Mouse (Mus musculus) limb, embryonic 13.5 days (tissue): ENCODE data around the gene 1700029H14Rik. TPM values are rescaled to one million over a fixed set of nuclear protein-coding genes. Genes with fewer than 3 reads are reported as not detected.

Experiments
- ATAC-seq: fragments of 200-750 bp; cut with Nextera tagmentation; 2 replicates; pipeline ENCODE4 v1.8.0; 2017; ENCODE audit warnings: low read depth, moderate number of reproducible peaks, moderate TSS enrichment; ENCODE audit not compliant: low FRiP score
- H3K27ac ChIP-seq: fragments of 300-500 bp; sonication (generic); 2 replicates; pipeline ENCODE4 v1.5.1; 2015; ENCODE audit warnings: inconsistent platforms, mild to moderate bottlenecking, moderate library complexity
- H3K27me3 ChIP-seq: fragments of 300-500 bp; sonication (generic); 2 replicates; pipeline ENCODE4 v1.6.1; 2015; ENCODE audit warnings: mild to moderate bottlenecking, inconsistent platforms
- H3K36me3 ChIP-seq: fragments of 300-500 bp; sonication (generic); 2 replicates; pipeline ENCODE4 v1.6.1; 2015; ENCODE audit warnings: inconsistent platforms, mild to moderate bottlenecking, moderate library complexity
- H3K4me1 ChIP-seq: fragments of 300-500 bp; sonication (generic); 2 replicates; pipeline ENCODE4 v1.6.1; 2015; ENCODE audit warnings: inconsistent platforms
- H3K4me2 ChIP-seq: fragments of 300-500 bp; sonication (generic); replicated peaks from 2 replicates; pipeline ENCODE4 v1.6.1; 2015; ENCODE audit warnings: inconsistent platforms, mild to moderate bottlenecking, moderate library complexity
- H3K4me3 ChIP-seq: fragments of 300-500 bp; sonication (generic); 2 replicates; pipeline ENCODE4 v1.5.1; 2015; ENCODE audit warnings: moderate library complexity, mild to moderate bottlenecking, inconsistent platforms
- H3K9ac ChIP-seq: fragments of 300-500 bp; sonication (generic); 2 replicates; pipeline ENCODE4 v1.6.1; 2015; ENCODE audit warnings: mild to moderate bottlenecking, inconsistent platforms
- H3K9me3 ChIP-seq: fragments of 300-500 bp; sonication (generic); 2 replicates; pipeline ENCODE4 v1.6.1; 2016; ENCODE audit warnings: inconsistent platforms
- WGBS: fragments of 180-500 bp; shearing (Covaris S2); methylation state at CpG from one replicate; pipeline ENCODE4 v1.1.7; 2015; 5-methylcytosine and 5-hydroxymethylcytosine counted together
- polyA plus RNA-seq: library from polyadenylated mRNA; unstranded; fragments of >200 nt; fragmentation: Nextera tagmentation; extraction: Ambion mirVana; gene quantifications from 2 replicates; pipeline ENCODE4 v1.2.1, GENCODE M21; 2015

The 1700029H14Rik gene
- polyA plus RNA-seq, 1 experiment from 2014 or later, result not detected

DNA sequence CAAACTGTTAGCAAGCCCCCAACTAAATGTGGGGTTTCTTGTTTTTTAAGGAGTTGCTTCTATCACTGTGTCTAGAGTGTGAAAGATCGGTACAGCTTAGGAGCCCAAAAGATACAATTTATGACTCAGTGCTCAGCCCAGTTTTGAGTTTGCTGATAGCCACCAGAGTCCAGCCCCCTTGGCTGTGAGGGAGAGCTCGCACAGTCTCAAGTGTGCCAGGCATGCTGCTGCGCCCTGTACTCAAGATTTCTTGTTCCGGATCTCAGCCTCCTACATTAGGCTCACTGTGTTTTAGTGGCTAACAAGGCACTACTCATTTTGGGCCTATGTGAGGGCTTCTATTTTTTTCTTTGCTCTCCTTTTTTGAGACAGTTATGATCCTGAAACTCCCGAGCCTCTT is 22.1 kb downstream of the 1700029H14Rik start:
- H3K9ac ChIP-seq, result no peak overlapping the region
- H3K36me3 ChIP-seq, result no peaks in the 10 kb centered on the region
- peaks cover 8% of the 10 kb centered on the region for H3K9me3 ChIP-seq
- no peak for ATAC-seq
- H3K27ac ChIP-seq, result no peak overlapping the region
- no peak overlapping the region for H3K4me3 ChIP-seq
- 84% methylated on average over 5 of the region's 5 CpGs for WGBS
- H3K4me2 ChIP-seq, result no peak overlapping the region
- no peaks in the 10 kb centered on the region for H3K27me3 ChIP-seq
- 0 out of 2 replicates have a peak, but pooled peaks cover 5% of the 10 kb centered on the region for H3K4me1 ChIP-seq

DNA sequence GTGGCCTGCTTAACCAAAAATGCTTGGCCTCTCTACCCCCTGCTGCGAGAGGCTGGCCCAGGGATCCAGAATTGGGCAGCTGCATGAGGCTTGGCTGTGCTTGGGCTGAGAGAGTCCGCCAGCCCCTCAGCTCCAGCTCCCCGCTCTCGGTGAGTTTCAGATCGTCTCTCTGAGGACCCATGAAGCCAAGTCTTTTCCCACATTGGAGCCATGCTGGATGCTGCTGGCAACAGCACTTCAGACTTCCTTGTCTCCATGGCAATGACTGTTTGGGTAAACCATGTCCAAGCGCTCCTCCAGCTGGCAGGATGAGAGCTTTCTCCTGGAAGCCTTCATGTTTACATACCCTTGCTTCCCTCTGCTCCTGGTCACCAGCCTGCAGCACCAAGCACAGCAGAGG is 23.4 kb downstream of the 1700029H14Rik start:
- Histone ChIP-seq H3K27ac (no peak overlapping the region), H3K27me3 (no peaks in the 10 kb centered on the region), H3K4me2 (no peak overlapping the region), H3K9ac (no peak overlapping the region), H3K4me3 (no peak overlapping the region), H3K36me3 (no peaks in the 10 kb centered on the region), H3K9me3 (peaks cover 4% of the 10 kb centered on the region; the same call in 1 of the 2 replicates), H3K4me1 (0 out of 2 replicates have a peak, but pooled peaks cover 5% of the 10 kb centered on the region)
- peak; percentile 54; the same call in 1 of the 2 replicates for ATAC-seq
- 59% methylated on average over 6 of the region's 6 CpGs for WGBS

DNA sequence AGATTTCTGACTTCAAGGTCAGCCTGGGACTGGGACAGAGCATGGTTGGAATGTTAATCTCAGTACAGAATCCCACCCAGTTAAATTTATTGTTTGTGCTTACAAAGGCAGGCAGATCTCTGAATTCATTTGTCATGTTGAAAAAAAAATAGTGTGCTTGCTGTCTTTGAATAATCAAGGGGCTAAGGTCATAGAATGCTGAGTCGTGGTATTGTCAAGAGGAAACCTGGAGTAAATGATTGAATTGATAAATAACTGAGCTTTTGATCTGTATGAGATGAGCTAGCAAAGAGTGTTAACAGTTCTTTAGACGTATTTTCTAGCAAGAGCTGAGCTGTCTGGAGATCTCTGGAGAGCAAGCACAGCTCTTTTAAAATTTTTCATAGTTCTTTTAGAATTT is 25.2 kb downstream of the 1700029H14Rik start:
- Histone ChIP-seq H3K36me3 (no peaks in the 10 kb centered on the region), H3K27me3 (no peaks in the 10 kb centered on the region), H3K9me3 (peaks cover 4% of the 10 kb centered on the region; the same call in 1 of the 2 replicates), H3K4me2 (no peak overlapping the region), H3K27ac (no peak overlapping the region), H3K4me1 (0 out of 2 replicates have a peak, but pooled peaks cover 5% of the 10 kb centered on the region), H3K4me3 (no peak overlapping the region), H3K9ac (no peak overlapping the region)
- 64% methylated on average over 2 of the region's 2 CpGs for WGBS
- no peak for ATAC-seq

DNA sequence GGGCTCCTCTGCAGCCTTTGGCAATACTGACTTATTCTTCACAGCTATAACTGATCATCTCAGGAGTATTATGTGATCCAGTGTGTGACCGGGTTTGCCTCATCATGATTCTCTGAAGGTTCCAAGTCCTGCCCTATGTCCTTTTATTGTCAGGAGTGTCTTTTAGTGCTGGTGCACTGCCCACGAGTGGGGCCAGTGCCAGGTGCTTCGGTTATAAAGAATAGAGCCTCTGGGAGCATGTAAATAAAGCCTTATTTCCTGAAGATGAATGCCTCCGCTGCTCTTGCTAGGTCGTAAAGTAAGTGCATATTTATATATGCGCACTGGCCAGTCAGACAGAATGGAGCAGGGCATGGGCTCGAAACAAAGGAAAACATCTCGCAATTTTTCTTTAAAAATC is 29.1 kb downstream of the 1700029H14Rik start:
- ATAC-seq, result no peak
- no peak overlapping the region for H3K9ac ChIP-seq
- no peak overlapping the region for H3K27ac ChIP-seq
- H3K4me1 ChIP-seq, result peaks cover 30% of the 10 kb centered on the region
- H3K36me3 ChIP-seq, result no peaks in the 10 kb centered on the region
- no peaks in the 10 kb centered on the region for H3K27me3 ChIP-seq
- peaks cover 4% of the 10 kb centered on the region; the same call in 1 of the 2 replicates for H3K9me3 ChIP-seq
- 64% methylated on average over 8 of the region's 8 CpGs for WGBS
- no peak overlapping the region for H3K4me3 ChIP-seq
- H3K4me2 ChIP-seq, result no peak overlapping the region

DNA sequence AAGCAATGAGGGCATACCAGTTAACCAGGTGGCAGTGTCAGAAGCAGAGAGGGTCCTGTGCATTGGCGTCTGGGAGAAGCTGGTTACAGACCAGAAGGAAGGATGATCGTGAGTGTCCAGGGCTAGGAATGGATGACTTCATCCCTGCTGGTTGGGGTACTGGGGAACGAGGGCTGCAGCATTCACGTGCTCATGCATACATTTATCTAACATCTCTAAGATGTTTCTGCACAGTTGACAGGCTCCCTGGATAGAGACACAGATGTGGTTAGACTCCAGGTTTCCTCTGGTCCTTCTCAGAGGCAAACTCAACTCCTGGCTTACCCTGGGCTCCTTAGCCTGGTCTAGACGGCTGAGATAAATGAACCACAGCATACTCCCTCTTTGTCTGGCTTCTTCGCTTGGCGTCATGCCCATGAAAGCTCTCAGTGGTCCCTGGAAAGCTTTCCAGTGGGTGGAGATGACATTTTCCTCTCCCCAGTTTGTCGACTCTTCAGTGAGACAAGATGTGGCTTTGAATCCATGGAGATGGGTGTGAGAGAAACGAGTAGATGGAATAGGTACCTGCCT is 30.6 kb downstream of the 1700029H14Rik start:
- Histone ChIP-seq H3K4me3 (no peak overlapping the region), H3K27ac (no peak overlapping the region), H3K9me3 (peaks cover 6% of the 10 kb centered on the region; the same call in 1 of the 2 replicates), H3K4me1 (peaks cover 30% of the 10 kb centered on the region), H3K9ac (no peak overlapping the region), H3K4me2 (no peak overlapping the region), H3K27me3 (no peaks in the 10 kb centered on the region), H3K36me3 (no peaks in the 10 kb centered on the region)
- WGBS, result 74% methylated on average over 9 of the region's 9 CpGs
- ATAC-seq, result no peak

DNA sequence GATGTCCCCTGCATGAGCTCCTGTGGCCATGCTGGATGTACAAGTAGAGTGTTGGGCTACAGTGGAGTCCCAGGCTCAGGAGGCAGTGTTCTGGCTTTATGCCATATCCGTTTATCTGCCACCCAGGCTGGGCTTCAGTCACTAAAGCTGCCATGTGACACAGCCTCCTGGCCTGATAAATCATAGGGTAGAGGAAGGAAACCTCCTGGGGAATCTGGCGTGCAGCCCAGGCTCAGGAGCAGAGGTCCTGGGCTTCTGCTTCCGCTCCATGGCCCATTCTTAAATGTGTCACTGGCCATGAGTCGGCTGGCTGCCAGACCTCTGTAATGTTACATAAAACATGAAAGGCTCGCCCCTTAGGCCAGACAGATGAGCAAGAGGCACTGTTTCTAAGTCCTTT is 31.3 kb downstream of the 1700029H14Rik start:
- peak; percentile 57; the same call in 1 of the 2 replicates for ATAC-seq

DNA sequence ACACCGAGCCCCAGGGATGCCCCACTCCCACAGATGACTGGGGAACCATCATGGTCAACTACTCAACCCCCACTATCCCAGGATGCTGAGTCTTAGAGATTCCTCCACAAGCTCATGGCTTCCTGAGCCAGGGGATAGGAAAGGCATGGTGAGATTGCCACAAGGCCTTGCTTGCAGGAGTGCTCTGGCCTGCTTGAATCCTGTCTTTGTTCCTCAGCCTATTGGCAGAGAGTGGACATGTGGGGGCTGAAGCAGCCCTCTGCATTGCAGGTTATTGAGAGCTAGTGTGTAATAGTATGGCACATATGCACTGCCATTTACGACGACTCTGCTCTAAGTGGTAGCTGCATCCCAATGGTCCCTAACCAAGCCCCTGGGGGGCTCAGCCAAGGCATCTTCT is 31.9 kb downstream of the 1700029H14Rik start:
- WGBS, result 85% methylated on average over 3 of the region's 3 CpGs
- Histone ChIP-seq H3K27me3 (no peaks in the 10 kb centered on the region), H3K4me3 (no peak overlapping the region), H3K4me2 (no peak overlapping the region), H3K9ac (no peak overlapping the region), H3K27ac (peak overlapping the region; percentile 34; the same call in 1 of the 2 replicates), H3K4me1 (peaks cover 30% of the 10 kb centered on the region), H3K36me3 (no peaks in the 10 kb centered on the region), H3K9me3 (0 out of 2 replicates have a peak, but pooled peaks cover 3% of the 10 kb centered on the region)
- ATAC-seq, result no peak

More for the DNA sequence above, 31.3 kb downstream of the 1700029H14Rik start:
- Histone ChIP-seq H3K9ac (no peak overlapping the region), H3K4me1 (peaks cover 30% of the 10 kb centered on the region), H3K4me2 (no peak overlapping the region), H3K36me3 (no peaks in the 10 kb centered on the region), H3K4me3 (no peak overlapping the region), H3K9me3 (0 out of 2 replicates have a peak, but pooled peaks cover 3% of the 10 kb centered on the region), H3K27ac (peak overlapping the region; percentile 34; the same call in 1 of the 2 replicates), H3K27me3 (no peaks in the 10 kb centered on the region)
- WGBS, result 28% methylated on average over 5 of the region's 5 CpGs

DNA sequence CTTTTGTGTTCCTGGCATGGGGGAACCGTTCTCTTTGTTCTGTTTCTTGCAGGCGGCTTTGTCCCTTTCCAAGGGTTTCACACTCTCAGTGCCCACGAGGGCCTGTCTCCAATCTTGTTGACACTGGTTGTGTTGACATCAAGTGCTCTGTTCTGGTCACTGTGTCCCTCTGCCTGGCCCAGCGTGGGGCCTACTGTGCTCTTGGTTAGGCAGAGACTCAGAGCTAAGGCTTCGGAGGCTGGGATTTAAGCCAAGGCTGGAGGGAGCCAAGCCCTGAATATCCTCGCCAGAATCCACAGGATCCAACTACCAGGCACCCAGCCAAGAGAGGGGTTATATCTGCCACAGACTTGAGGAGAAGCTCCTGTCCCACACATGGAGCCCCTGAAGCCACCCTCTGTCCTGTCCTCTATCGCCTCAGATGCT is 32.4 kb downstream of the 1700029H14Rik start:
- Histone ChIP-seq H3K9me3 (0 out of 2 replicates have a peak, but pooled peaks cover 3% of the 10 kb centered on the region), H3K27me3 (no peaks in the 10 kb centered on the region), H3K36me3 (no peaks in the 10 kb centered on the region), H3K9ac (no peak overlapping the region), H3K27ac (peak overlapping the region; percentile 15; the same call in 1 of the 2 replicates), H3K4me1 (peaks cover 30% of the 10 kb centered on the region), H3K4me3 (no peak overlapping the region), H3K4me2 (no peak overlapping the region)
- 0 out of 2 replicates have a peak, but pooled peaks have one; percentile 46 for ATAC-seq
- WGBS, result 71% methylated on average over 7 of the region's 7 CpGs

DNA sequence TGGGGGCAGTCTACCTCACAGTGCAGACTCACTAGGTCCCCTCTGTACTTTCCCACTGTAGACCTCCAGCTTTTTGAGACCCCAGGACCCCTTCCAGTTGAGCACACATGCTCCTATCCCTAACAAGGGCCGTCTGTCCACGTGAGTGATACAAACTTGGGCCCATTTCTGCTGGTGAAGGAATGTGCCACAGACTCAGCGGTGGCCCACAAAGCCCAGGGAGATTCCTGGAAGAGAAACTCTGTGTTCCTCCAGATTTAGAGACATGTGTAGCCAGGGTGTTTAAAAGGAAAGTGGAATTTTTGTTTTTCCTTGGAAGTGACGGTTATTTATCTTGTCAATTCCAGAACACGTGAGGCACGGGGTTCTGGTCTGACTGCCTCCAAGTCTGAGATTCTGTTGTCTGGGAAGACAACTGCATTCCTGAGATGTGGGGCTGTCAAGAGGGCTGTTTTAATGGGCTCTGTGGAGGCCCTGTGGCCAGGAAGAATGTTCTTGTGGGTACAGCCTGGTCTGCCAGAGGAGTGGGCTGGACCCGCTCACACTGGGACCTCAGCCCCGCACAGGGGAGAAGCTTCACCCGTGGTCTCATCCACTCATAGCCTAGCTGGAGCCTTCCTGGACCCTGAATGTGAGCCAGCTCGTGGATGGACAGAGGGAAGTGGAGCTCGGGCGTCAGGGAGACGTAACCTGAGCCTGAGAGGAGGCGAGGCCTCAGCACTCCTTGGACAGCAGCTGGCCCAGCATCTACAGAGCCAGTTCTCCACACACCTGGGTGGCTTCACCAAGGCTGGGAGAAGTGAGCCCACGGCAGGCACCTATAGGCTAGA is 33.0 kb downstream of the 1700029H14Rik start:
- WGBS, result 58% methylated on average over 15 of the region's 15 CpGs
- H3K36me3 ChIP-seq, result no peaks in the 10 kb centered on the region
- H3K9me3 ChIP-seq, result 0 out of 2 replicates have a peak, but pooled peaks cover 3% of the 10 kb centered on the region
- no peaks in the 10 kb centered on the region for H3K27me3 ChIP-seq
- peak; percentile 33; the same call in 1 of the 2 replicates for ATAC-seq
- H3K27ac ChIP-seq, result peak overlapping the region; percentile 15; the same call in 1 of the 2 replicates
- no peak overlapping the region; the same call in 1 of the 2 replicates for H3K9ac ChIP-seq
- no peak overlapping the region for H3K4me2 ChIP-seq
- H3K4me3 ChIP-seq, result no peak overlapping the region
- H3K4me1 ChIP-seq, result peaks cover 30% of the 10 kb centered on the region

DNA sequence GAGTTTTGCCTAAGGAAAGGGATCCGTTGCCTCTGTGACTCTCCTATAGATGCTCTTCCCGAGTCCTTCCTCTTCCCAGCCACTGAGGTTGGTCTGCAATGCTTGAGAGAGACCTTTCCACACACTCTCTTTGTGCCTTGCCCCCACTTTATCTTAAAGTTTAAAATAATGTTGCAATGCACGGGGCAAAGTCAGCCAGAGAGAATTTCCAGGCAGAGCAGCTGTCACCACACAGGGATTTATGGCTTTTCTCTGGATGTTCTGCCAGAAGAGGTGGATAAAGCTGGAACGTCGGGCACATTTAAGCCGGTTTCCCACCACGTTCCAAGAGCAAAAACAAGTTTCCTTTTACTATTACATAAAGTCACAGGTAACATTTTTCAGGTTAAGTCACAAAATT is 40.9 kb downstream of the 1700029H14Rik start:
- no peak overlapping the region for H3K4me2 ChIP-seq
- no peaks in the 10 kb centered on the region for H3K9me3 ChIP-seq
- no peak overlapping the region for H3K4me3 ChIP-seq
- H3K36me3 ChIP-seq, result no peaks in the 10 kb centered on the region
- ATAC-seq, result no peak
- H3K27me3 ChIP-seq, result 0 out of 2 replicates have a peak, but pooled peaks cover 11% of the 10 kb centered on the region
- H3K4me1 ChIP-seq, result peaks cover 19% of the 10 kb centered on the region; the same call in 1 of the 2 replicates
- H3K9ac ChIP-seq, result no peak overlapping the region
- WGBS, result 43% methylated on average over 7 of the region's 7 CpGs
- H3K27ac ChIP-seq, result no peak overlapping the region

DNA sequence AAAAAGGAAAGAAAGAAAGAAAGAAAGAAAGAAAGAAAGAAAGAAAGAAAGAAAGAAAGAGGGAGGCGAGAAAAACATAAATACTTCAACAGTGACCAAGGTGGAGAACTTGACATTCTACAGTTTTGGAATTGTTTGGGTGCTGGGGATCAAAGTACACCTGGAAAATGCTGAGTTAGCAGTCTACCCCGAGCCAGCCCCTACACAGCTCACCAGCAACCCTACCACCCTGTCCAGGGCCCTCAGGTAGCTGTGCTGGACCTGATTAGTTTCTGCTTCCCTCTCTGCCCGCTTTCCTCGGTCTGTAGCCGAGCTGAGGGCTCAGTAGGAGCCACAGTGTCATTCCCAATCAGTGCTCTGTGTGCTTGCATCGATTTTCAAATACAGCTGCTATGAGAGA is 41.9 kb downstream of the 1700029H14Rik start:
- H3K9ac ChIP-seq, result no peak overlapping the region
- no peak overlapping the region for H3K4me3 ChIP-seq
- ATAC-seq, result no peak

DNA sequence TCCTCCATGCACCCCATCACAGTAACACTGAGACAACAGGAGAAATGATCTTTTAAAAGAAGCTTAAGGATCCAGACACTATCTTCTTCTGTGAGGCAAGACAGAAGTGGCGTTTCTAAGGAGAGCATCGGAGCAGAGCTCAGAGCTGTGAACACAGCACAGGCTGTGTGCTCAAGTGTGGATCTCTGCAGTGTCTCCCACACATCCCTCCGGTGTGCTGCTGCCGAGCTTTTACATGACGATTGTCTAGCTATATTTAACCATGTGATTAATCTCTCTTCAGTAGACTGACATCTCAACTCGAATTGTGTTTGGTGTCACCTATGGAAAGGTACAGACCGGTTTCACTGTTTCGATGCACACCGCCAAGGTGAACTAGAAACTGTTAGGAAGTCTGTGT is 42.8 kb downstream of the 1700029H14Rik start:
- Histone ChIP-seq H3K4me3 (no peak overlapping the region), H3K4me2 (no peak overlapping the region), H3K36me3 (no peaks in the 10 kb centered on the region), H3K4me1 (peaks cover 26% of the 10 kb centered on the region; the same call in 1 of the 2 replicates), H3K27ac (no peak overlapping the region), H3K9ac (no peak overlapping the region), H3K9me3 (no peaks in the 10 kb centered on the region), H3K27me3 (0 out of 2 replicates have a peak, but pooled peaks cover 11% of the 10 kb centered on the region)
- no peak for ATAC-seq
- 87% methylated on average over 9 of the region's 9 CpGs for WGBS

More for the DNA sequence above, 41.9 kb downstream of the 1700029H14Rik start:
- no peak overlapping the region for H3K4me2 ChIP-seq
- H3K9me3 ChIP-seq, result no peaks in the 10 kb centered on the region
- H3K27me3 ChIP-seq, result 0 out of 2 replicates have a peak, but pooled peaks cover 11% of the 10 kb centered on the region
- no peaks in the 10 kb centered on the region for H3K36me3 ChIP-seq
- no peak overlapping the region for H3K27ac ChIP-seq
- WGBS, result 62% methylated on average over 6 of the region's 6 CpGs
- H3K4me1 ChIP-seq, result peaks cover 26% of the 10 kb centered on the region; the same call in 1 of the 2 replicates
